Mouse (Mus musculus): ENCODE measurements around the gene Acsm5.

- no peak for TF ChIP-seq POLR2A (IDR thresholded peaks at IDR 0.05; ENCODE audit: low read depth, low read length)
- no peak for TF ChIP-seq CTCF (IDR thresholded peaks at IDR 0.05; ENCODE audit: extremely low read depth, insufficient read length, insufficient replicate concordance, low read depth, low read length)
Measured at GRCm38 (mm10) chr7:119521816-119522215, 2.6 kb downstream of the Acsm5 start.

Measured in small intestine, adult 2 months (tissue).